Mouse (Mus musculus) CH12.LX (cell line): ENCODE results near the gene Gsdme. TPM values are rescaled to one million over a fixed set of nuclear protein-coding genes. Genes with fewer than 3 reads are reported as not detected.
A peak's percentile ranks its signal among the peaks of the same experiment; 100 is the strongest.

ENCODE experiments used
- DNase-seq: peaks from one replicate; pipeline ENCODE4 v3.0.0-alpha.2; 2013; ENCODE audit errors: extremely low read depth
- H3K27ac ChIP-seq: 2 replicates; pipeline ENCODE4 v1.5.1; 2012; ENCODE audit warnings: low read depth, mild to moderate bottlenecking, control low read depth, moderate library complexity; ENCODE audit not compliant: insufficient read depth
- H3K27me3 ChIP-seq: replicated peaks from 2 replicates; pipeline ENCODE3; 2012; ENCODE audit warnings: inconsistent platforms
- H3K36me3 ChIP-seq, 2 experiments: replicated peaks in 1 of 2; 2 replicates each; pipeline versions ENCODE3 to v1.6.1; 2012; ENCODE audit warnings: inconsistent platforms in 1 of 2, low read length in 1 of 2, mild to moderate bottlenecking in 1 of 2, mixed read lengths in 1 of 2, moderate library complexity in 1 of 2; ENCODE audit not compliant: control insufficient read depth in 1 of 2, insufficient read depth in 1 of 2
- H3K4me1 ChIP-seq, 2 experiments: 2 replicates each; pipeline ENCODE4 v1.6.1; 2012; ENCODE audit warnings: inconsistent platforms in 1 of 2, moderate library complexity in 1 of 2; ENCODE audit not compliant: insufficient read depth in 2 of 2, control insufficient read depth in 1 of 2
- H3K4me2 ChIP-seq: 2 replicates; pipeline ENCODE4 v1.6.1; 2012; ENCODE audit warnings: low read depth, mild to moderate bottlenecking, control low read depth; ENCODE audit not compliant: poor library complexity, insufficient read depth, severe bottlenecking
- H3K4me3 ChIP-seq, 3 experiments: fragments of 150-350 bp in 1 of 3; sonication (generic) in 1 of 3; replicated peaks in 1 of 3; 2 replicates each; pipeline versions ENCODE3 to v1.5.1; 2011 to 2012; ENCODE audit warnings: low read depth in 2 of 3, low read length in 2 of 3, mild to moderate bottlenecking in 2 of 3, moderate library complexity in 2 of 3, control low read depth in 1 of 3, improper control_type of control experiment in 1 of 3, inconsistent platforms in 1 of 3, mixed read lengths in 1 of 3; ENCODE audit not compliant: poor library complexity in 1 of 3
- H3K79me2 ChIP-seq: replicated peaks from 2 replicates; pipeline ENCODE4 v1.6.1; 2012; ENCODE audit warnings: mild to moderate bottlenecking, moderate library complexity; ENCODE audit not compliant: control insufficient read depth, poor library complexity, insufficient read depth, severe bottlenecking; ENCODE audit errors: extremely low read depth
- H3K9ac ChIP-seq: 2 replicates; pipeline ENCODE4 v1.6.1; 2012; ENCODE audit warnings: low read depth, mild to moderate bottlenecking, control low read depth, moderate library complexity; ENCODE audit not compliant: insufficient read depth
- H3K9me3 ChIP-seq: replicated peaks from 2 replicates; pipeline ENCODE3; 2012; ENCODE audit warnings: low read length, inconsistent platforms, mixed read lengths
- BHLHE40 ChIP-seq: IDR thresholded peaks from 2 replicates; pipeline ENCODE4 v1.6.1; 2011; ENCODE audit warnings: mild to moderate bottlenecking, low read depth, low read length, improper control_type of control experiment
- CHD1 ChIP-seq: IDR thresholded peaks from 2 replicates; pipeline ENCODE4 v1.6.1; 2012; ENCODE audit warnings: low read depth, low read length, improper control_type of control experiment, inconsistent platforms
- CHD2 ChIP-seq: IDR thresholded peaks from 2 replicates; pipeline ENCODE4 v1.6.1; 2011; ENCODE audit warnings: low read length, improper control_type of control experiment
- CTCF ChIP-seq, 2 experiments: IDR thresholded peaks in 1 of 2; conservative IDR thresholded peaks in 1 of 2; 2 replicates each; pipeline ENCODE4 v1.5.1; 2011 to 2012; ENCODE audit warnings: low read depth in 2 of 2, low read length in 2 of 2, improper control_type of control experiment in 1 of 2, inconsistent platforms in 1 of 2, mild to moderate bottlenecking in 1 of 2, moderate library complexity in 1 of 2
- E2F4 ChIP-seq: IDR thresholded peaks from 2 replicates; pipeline ENCODE4 v1.6.1; 2011; ENCODE audit warnings: low read depth, low read length, improper control_type of control experiment; ENCODE audit not compliant: insufficient replicate concordance
- ELF1 ChIP-seq: IDR thresholded peaks from 2 replicates; pipeline ENCODE4 v1.6.1; 2014; ENCODE audit warnings: low read depth, mild to moderate bottlenecking, inconsistent platforms, low read length, improper control_type of control experiment
- EP300 ChIP-seq: IDR thresholded peaks from 2 replicates; pipeline ENCODE4 v1.6.1; 2011; ENCODE audit warnings: low read length, improper control_type of control experiment
- ETS1 ChIP-seq: conservative IDR thresholded peaks from 2 replicates; pipeline ENCODE4 v1.6.1; 2012; ENCODE audit warnings: low read depth, mild to moderate bottlenecking, inconsistent platforms, low read length, improper control_type of control experiment, moderate library complexity
- GABPA ChIP-seq: IDR thresholded peaks from 2 replicates; pipeline ENCODE4 v1.6.1; 2012; ENCODE audit warnings: low read depth, low read length, improper control_type of control experiment, inconsistent platforms; ENCODE audit not compliant: insufficient replicate concordance
- HCFC1 ChIP-seq: IDR thresholded peaks from 2 replicates; pipeline ENCODE4 v1.6.1; 2012; ENCODE audit warnings: low read depth, mild to moderate bottlenecking, inconsistent platforms, low read length, improper control_type of control experiment
- IRF4 ChIP-seq: IDR thresholded peaks from 2 replicates; pipeline ENCODE4 v1.6.1; 2014; ENCODE audit warnings: low read depth, mild to moderate bottlenecking, inconsistent platforms, low read length, improper control_type of control experiment
- JUND ChIP-seq: conservative IDR thresholded peaks from 2 replicates; pipeline ENCODE4 v1.6.1; 2011; ENCODE audit warnings: low read depth, low read length, improper control_type of control experiment
- KAT2A ChIP-seq: IDR thresholded peaks from 2 replicates; pipeline ENCODE4 v1.6.1; 2012; ENCODE audit warnings: low read length, improper control_type of control experiment, inconsistent platforms; ENCODE audit not compliant: insufficient replicate concordance
- MAFK ChIP-seq: IDR thresholded peaks from 2 replicates; pipeline ENCODE4 v1.6.1; 2011; ENCODE audit warnings: low read length, improper control_type of control experiment; ENCODE audit not compliant: insufficient replicate concordance
- MAX ChIP-seq: IDR thresholded peaks from 2 replicates; pipeline ENCODE4 v1.6.1; 2011; ENCODE audit warnings: low read length, improper control_type of control experiment
- MAZ ChIP-seq: IDR thresholded peaks from 2 replicates; pipeline ENCODE4 v1.6.1; 2012; ENCODE audit warnings: low read depth, mild to moderate bottlenecking, inconsistent platforms, low read length, improper control_type of control experiment, moderate library complexity
- MEF2A ChIP-seq: IDR thresholded peaks from 2 replicates; pipeline ENCODE4 v1.6.1; 2014; ENCODE audit warnings: low read depth, mild to moderate bottlenecking, inconsistent platforms, low read length, improper control_type of control experiment, borderline replicate concordance
- MXI1 ChIP-seq: IDR thresholded peaks from 2 replicates; pipeline ENCODE4 v1.6.1; 2011; ENCODE audit warnings: mild to moderate bottlenecking, low read depth, low read length, improper control_type of control experiment
- NELFE ChIP-seq: IDR thresholded peaks from 2 replicates; pipeline ENCODE4 v1.6.1; 2011; ENCODE audit warnings: low read depth, low read length, improper control_type of control experiment
- PAX5 ChIP-seq: IDR thresholded peaks from 2 replicates; pipeline ENCODE4 v1.6.1; 2012; ENCODE audit warnings: low read length, inconsistent platforms, mixed read lengths
- POLR2A ChIP-seq: IDR thresholded peaks from 2 replicates; pipeline ENCODE4 v1.6.1; 2011; ENCODE audit warnings: low read depth, mild to moderate bottlenecking, improper control_type of control experiment, low read length
- POLR2AphosphoS2 ChIP-seq: IDR thresholded peaks from 2 replicates; pipeline ENCODE4 v1.6.1; 2011; ENCODE audit warnings: low read depth, low read length, improper control_type of control experiment
- RAD21 ChIP-seq: IDR thresholded peaks from 2 replicates; pipeline ENCODE4 v1.6.1; 2011; ENCODE audit warnings: low read depth, mild to moderate bottlenecking, low read length, improper control_type of control experiment, moderate library complexity
- RCOR1 ChIP-seq: conservative IDR thresholded peaks from 2 replicates; pipeline ENCODE4 v1.6.1; 2012; ENCODE audit warnings: low read depth, mild to moderate bottlenecking, inconsistent platforms, low read length, improper control_type of control experiment
- SIN3A ChIP-seq: IDR thresholded peaks from 2 replicates; pipeline ENCODE4 v1.6.1; 2012; ENCODE audit warnings: low read length, improper control_type of control experiment, inconsistent platforms
- SMC3 ChIP-seq: IDR thresholded peaks from 2 replicates; pipeline ENCODE4 v1.6.1; 2011; ENCODE audit warnings: low read depth, low read length, improper control_type of control experiment
- TBP ChIP-seq: conservative IDR thresholded peaks from 2 replicates; pipeline ENCODE4 v1.6.1; 2011; ENCODE audit warnings: low read depth, low read length, improper control_type of control experiment
- TCF12 ChIP-seq: IDR thresholded peaks from 2 replicates; pipeline ENCODE4 v1.6.1; 2014; ENCODE audit warnings: low read depth, mild to moderate bottlenecking, inconsistent platforms, low read length, improper control_type of control experiment
- UBTF ChIP-seq: IDR thresholded peaks from 2 replicates; pipeline ENCODE4 v1.6.1; 2012; ENCODE audit warnings: low read depth, mild to moderate bottlenecking, inconsistent platforms, low read length, improper control_type of control experiment, moderate library complexity
- ZMIZ1 ChIP-seq: IDR thresholded peaks from 2 replicates; pipeline ENCODE4 v1.6.1; 2012; ENCODE audit warnings: low read depth, mild to moderate bottlenecking, inconsistent platforms, low read length, improper control_type of control experiment
- ZNF384 ChIP-seq: IDR thresholded peaks from 2 replicates; pipeline ENCODE4 v1.6.1; 2012; ENCODE audit warnings: low read depth, low read length, improper control_type of control experiment, inconsistent platforms
- dilution Hi-C: fragments of 300-500 bp; cut with MboI; formaldehyde crosslinking; loops from 2 replicates; pipeline ENCODE4 v1.14.3; 2020; ENCODE audit warnings: low sequenced_read_pairs; ENCODE audit not compliant: extremely low pct_unique_long_range_greater_than_20kb, extremely low pct_ligation_motif_present
- in situ Hi-C: fragments of 300-500 bp; cut with MboI; formaldehyde crosslinking; loops from 3 replicates; pipeline ENCODE4 v1.14.3; 2019; ENCODE audit warnings: low sequenced_read_pairs, low pct_ligation_motif_present, low pct_unique_long_range_greater_than_20kb, mixed read lengths
- polyA plus RNA-seq: library from polyadenylated mRNA; unstranded; fragments of >175 nt; gene quantifications from 2 replicates; pipeline ENCODE4 v1.2.1, GENCODE M21; 2012; ENCODE audit warnings: low read depth; ENCODE audit not compliant: insufficient read length
- total RNA-seq, 2 experiments: library from RNA; depleted of rRNA; stranded (reverse); fragments of 300-350 nt in 1 of 2; fragments of >200 nt in 1 of 2; gene quantifications; 2 replicates each; pipeline ENCODE4 v1.2.3; 2012 to 2014

Gene Gsdme
- total and polyA plus RNA-seq, 3 experiments: 0.38 to 1.8 TPM; not detected in 1

DNA sequence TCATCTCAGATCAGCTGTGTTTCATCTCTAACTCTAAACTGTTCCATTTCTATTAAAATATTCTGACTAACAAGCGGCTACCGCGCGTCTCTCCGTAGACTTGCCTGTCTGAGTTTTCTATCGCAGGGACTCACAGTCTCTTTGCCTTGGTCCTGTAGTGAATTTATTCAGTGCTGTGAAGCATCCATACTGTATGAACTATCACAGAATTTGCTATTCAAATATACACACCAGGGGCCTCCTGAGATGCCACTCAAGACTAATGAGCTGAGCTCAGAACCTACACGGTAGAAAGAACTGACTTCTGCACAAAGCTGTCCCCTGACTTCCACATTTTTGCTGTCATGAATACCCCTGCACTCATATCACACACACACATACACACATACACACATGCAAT, 37.5 kb upstream of the Gsdme start:
- peaks cover 0 to 3% of the 10 kb centered on the region in 2 experiments for H3K36me3 ChIP-seq
- H3K79me2 ChIP-seq: 0 out of 2 replicates have a peak, but pooled peaks cover 2% of the 10 kb centered on the region
- no peaks in the 10 kb centered on the region for H3K9me3 ChIP-seq
- H3K27ac ChIP-seq: peak overlapping the region; percentile 68; the same call in 1 of the 2 replicates
- DNase-seq: peak; percentile 56
- peak overlapping the region; percentile 76 for H3K4me2 ChIP-seq
- peaks cover 30 to 92% of the 10 kb centered on the region in 2 experiments for H3K4me1 ChIP-seq
- H3K27me3 ChIP-seq: no peaks in the 10 kb centered on the region
- dilution Hi-C loops: loop anchor here (25.0 kb wide), 1 partner anchor 111 kb away; no protein-coding TSS in a partner anchor
- TF ChIP-seq BHLHE40 (0 out of 2 replicates have a peak, but pooled peaks have one; percentile 18), TBP (0 out of 2 replicates have a peak, but pooled peaks have one; percentile 24), MAZ (no peak), NELFE (0 out of 2 replicates have a peak, but pooled peaks have one; percentile 17), E2F4 (no peak), MXI1 (no peak), EP300 (peak; percentile 28; the same call in 1 of the 2 replicates), RCOR1 (no peak)
- peak overlapping the region; percentile 77 for H3K9ac ChIP-seq
- H3K4me3 ChIP-seq: peak overlapping the region in 2 of 3 experiments; percentile 11 to 18
- in situ Hi-C loops: loop anchor here (5.0 to 25.0 kb wide), 2 partner anchors 236 to 789 kb away; no protein-coding TSS in a partner anchor

DNA sequence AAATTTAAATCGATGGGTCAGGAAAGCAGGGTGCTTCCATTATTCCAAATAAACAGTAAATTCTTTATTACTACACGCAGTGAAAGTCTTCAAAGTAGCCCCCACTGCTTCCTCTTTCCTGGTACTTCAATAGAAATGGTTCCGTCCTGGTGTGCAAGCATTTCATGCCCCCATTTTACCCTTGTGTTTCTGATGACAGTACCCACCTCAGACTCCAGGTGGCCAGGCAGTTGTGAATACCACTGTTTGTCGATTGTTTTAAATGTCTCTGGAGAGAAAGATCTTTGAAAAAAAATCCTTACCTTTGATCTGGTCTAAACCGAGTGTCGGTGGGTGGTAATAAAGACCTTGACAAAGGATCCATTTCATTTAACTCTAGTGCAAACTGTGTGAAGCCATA, 37.0 kb upstream of the Gsdme start:
- Histone ChIP-seq H3K4me2 (peak overlapping the region; percentile 76), H3K4me1 (peaks cover 27 to 92% of the 10 kb centered on the region in 2 experiments), H3K9me3 (no peaks in the 10 kb centered on the region), H3K4me3 (peak overlapping the region in 2 of 3 experiments; percentile 18 to 32), H3K79me2 (0 out of 2 replicates have a peak, but pooled peaks cover 2% of the 10 kb centered on the region), H3K27me3 (no peaks in the 10 kb centered on the region), H3K27ac (peak overlapping the region; percentile 68), H3K9ac (peak overlapping the region; percentile 81), H3K36me3 (peaks cover 0 to 3% of the 10 kb centered on the region in 2 experiments)
- in situ Hi-C loops: loop anchor here (5.0 to 25.0 kb wide), 2 partner anchors 237 to 788 kb away; no protein-coding TSS in a partner anchor
- dilution Hi-C loops: loop anchor here (25.0 kb wide), 1 partner anchor 112 kb away; no protein-coding TSS in a partner anchor
- no peak for DNase-seq
- no peak for TF ChIP-seq SIN3A
- no peak for TF ChIP-seq PAX5
- no peak for TF ChIP-seq UBTF
- 0 out of 2 replicates have a peak, but pooled peaks have one; percentile 44 for TF ChIP-seq POLR2A
- TF ChIP-seq NELFE: 0 out of 2 replicates have a peak, but pooled peaks have one; percentile 8
- no peak for TF ChIP-seq MAFK
- peak; percentile 30; the same call in 1 of the 2 replicates for TF ChIP-seq SMC3
- no peak for TF ChIP-seq KAT2A
- no peak for TF ChIP-seq MEF2A
- TF ChIP-seq CTCF (conservative IDR thresholded peaks at IDR 0.05 in 1 of 2, IDR thresholded peaks at IDR 0.05 in 1 of 2; ENCODE audit: low read depth in 2 of 2, low read length in 2 of 2): peak; percentile 8 to 57; a peak in 2 of 4 replicates
- TF ChIP-seq IRF4: peak; percentile 38; the same call in 1 of the 2 replicates
- TF ChIP-seq BHLHE40: no peak
- TF ChIP-seq POLR2AphosphoS2: no peak
- TF ChIP-seq ETS1: no peak
- peak; percentile 84 for TF ChIP-seq CHD1
- TF ChIP-seq HCFC1: peak; percentile 79
- no peak; the same call in 1 of the 2 replicates for TF ChIP-seq JUND
- no peak; the same call in 1 of the 2 replicates for TF ChIP-seq ZNF384
- no peak for TF ChIP-seq EP300
- no peak for TF ChIP-seq ZMIZ1
- no peak; the same call in 1 of the 2 replicates for TF ChIP-seq MXI1
- TF ChIP-seq MAX: no peak
- TF ChIP-seq GABPA: no peak
- no peak; the same call in 1 of the 2 replicates for TF ChIP-seq CHD2
- peak; percentile 19; the same call in 1 of the 2 replicates for TF ChIP-seq TCF12
- TF ChIP-seq TBP: peak; percentile 77
- no peak; the same call in none of the 2 replicates for TF ChIP-seq RAD21
- TF ChIP-seq ELF1: peak; percentile 77
